Mouse (Mus musculus): Measurements from ENCODE around the gene Tnni2.

- TF ChIP-seq MAFK (IDR thresholded peaks at IDR 0.05; ENCODE audit: insufficient read depth, low read depth, low read length) (no peak), CHD2 (IDR thresholded peaks at IDR 0.05; ENCODE audit: low read depth, low read length) (no peak), ZNF384 (IDR thresholded peaks at IDR 0.05; ENCODE audit: low read depth, low read length) (no peak), ZC3H11A (IDR thresholded peaks at IDR 0.05; ENCODE audit: borderline replicate concordance, low read depth, low read length) (no peak)
Measured at GRCm38 (mm10) chr7:142430160-142430678, 11.4 kb upstream of the Tnni2 start.
